Mouse (Mus musculus) adrenal gland, postnatal 25 days (tissue): ENCODE measurements around the gene Car5b. TPM values are rescaled to one million over a fixed set of nuclear protein-coding genes. Genes with fewer than 3 reads are reported as not detected.

Source experiments
- DNase-seq: peaks from one replicate; pipeline ENCODE4 v3.0.0; 2021; ENCODE audit warnings: mixed read lengths
- long read RNA-seq: library from polyadenylated mRNA; stranded (forward); transcript quantifications from one replicate; pipeline ENCODE4 v2.0.0, GENCODE M21; 2021
- total RNA-seq: library from RNA; stranded (reverse); gene quantifications from 2 replicates; pipeline ENCODE4 v1.2.3, GENCODE M21; 2021

The Car5b gene
- total RNA-seq, result 7.8 and 7.9 TPM in 2 replicates
- long read RNA-seq, partial matches to known transcripts, result 0 of 3 reads
- long read RNA-seq, other reads (novel, unspliced or antisense), result 1 of 3 reads

GRCm38 (mm10) chrX:164027607-164028289, at the start of gene Car5b:
Car5b (minus strand) TSS chrX:164027997.
- peak; percentile 85 for DNase-seq

GRCm38 (mm10) chrX:164076040-164076775, 48.4 kb upstream of the Car5b start, which contains the start of gene Siah1b:
Siah1b (minus strand) TSS chrX:164076493.
- peak; percentile 88 for DNase-seq

DNA sequence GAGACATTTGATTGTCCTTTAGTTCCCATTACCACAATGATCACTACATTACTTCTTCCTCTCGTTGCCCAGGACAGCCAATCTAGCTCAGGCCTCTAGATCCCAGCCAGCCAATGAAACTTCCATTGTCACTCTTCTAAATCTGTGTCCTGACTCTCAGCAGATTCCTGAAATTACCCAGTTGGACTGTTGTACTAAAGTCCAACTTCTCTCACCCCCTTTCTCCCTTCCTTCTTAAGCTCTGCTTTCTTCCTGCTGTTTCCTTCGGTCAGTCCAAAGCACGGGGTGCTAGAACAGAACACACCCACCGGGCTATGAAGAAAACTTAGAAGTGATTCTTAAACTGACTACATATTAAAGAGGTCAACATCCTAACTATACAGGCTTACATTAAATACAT, 41.2 kb upstream of the Car5b start:
- DNase-seq, result no peak

GRCm38 (mm10) chrX:164066185-164066584, 38.4 kb upstream of the Car5b start:
- DNase-seq, result peak; percentile 66

- DNase-seq, result no peak
Observed at GRCm38 (mm10) chrX:164059070-164059469, 31.3 kb upstream of the Car5b start.

DNA sequence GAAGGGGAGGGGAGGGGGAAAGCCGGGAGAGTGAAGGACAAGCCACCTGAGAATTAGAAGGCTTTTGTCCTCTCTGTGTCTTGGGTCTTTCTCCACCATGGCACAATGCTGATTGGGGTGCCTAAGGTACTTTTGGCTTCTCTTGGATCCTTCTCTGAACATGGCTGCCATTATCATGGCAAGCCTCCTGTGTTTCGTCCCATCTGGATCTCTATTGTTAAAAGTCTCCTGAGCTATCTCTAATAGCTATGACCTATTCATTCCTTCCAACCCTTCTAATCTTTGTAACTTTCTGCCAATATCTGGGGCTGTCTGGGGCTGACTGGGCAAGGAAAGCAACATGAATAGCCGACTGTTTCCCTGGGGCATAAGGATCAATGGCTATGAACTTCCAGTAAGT, 30.7 kb upstream of the Car5b start:
- no peak for DNase-seq

DNA sequence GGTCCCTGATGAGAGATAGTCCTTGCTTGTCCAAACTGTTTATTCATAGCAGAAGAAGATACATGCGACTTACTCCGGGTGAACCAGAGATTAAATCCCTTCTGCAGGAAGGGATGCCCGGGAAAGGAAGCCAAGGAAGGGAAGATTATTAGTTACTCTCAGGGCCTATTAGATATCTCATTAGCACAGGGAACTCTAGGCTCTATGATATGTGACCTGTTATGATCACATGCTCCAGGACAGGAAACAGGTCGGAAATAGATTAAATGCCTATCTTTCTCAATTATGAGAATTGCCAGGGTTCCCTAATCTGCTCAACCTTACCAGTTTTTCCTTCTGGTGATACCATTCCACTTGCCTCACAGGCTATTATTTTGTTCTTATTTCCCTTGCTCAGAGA, 27.9 kb upstream of the Car5b start:
- no peak for DNase-seq

GRCm38 (mm10) chrX:164046736-164047135, 18.9 kb upstream of the Car5b start:
- no peak for DNase-seq

DNA sequence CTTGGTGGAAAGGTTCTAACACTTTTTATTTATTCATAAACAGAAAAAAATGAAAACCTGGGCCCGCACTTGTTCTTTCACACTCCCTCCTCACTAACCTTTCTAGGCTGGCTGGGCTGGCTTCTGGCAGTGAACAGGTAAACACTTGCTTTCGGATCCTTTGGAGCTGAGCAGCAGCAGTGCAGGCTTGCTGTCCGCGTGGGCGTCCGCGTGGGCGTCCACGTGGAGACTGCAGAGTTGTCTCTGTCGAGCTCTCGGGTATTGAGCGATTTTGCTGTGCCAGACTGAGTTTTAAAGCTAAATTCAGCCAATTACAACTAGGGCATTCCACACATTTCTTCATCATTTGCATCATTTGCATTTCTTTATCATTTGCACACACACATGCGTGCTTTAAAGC, 14.3 kb upstream of the Car5b start:
- DNase-seq, result no peak

- no peak for DNase-seq
Observed at GRCm38 (mm10) chrX:164038882-164039281, 11.1 kb upstream of the Car5b start.

DNA sequence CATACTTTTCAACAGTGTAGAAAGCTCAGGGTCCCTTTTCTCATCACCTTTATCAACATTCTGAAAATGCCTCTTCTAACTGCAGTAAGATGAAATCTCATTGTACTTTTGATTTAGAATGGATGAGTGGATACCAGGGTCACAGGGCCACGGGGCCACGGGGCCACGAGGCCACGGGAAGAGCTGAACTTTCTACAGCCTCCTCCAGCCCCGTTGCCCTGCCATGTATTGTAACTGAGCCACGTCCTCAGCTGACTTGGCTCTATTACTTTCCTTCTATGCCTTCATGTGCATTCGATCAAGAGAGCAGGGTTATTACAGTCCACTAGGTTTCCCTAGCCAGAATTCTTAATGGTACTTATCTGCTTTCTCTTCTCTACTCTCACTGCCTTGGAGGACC, 8.1 kb upstream of the Car5b start:
- no peak for DNase-seq

DNA sequence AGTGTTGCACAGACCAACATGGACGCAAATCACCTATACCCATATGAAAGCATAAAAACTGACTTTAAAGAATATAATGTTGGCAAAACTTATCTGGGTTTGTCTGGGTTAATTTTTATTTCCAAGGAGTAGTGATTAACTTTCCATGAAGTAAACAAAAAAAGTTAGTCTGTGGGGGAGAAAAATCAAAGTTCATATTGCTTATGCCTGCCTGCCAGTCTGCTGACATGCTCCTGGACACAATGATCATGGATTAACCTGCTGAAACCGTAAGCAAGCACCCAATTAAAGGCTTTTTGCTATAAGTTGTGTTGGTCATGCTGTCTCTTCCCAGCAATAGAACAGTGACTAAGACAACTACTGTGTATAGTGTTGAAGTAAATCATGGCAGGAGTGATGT, 7.6 kb upstream of the Car5b start:
- no peak for DNase-seq

DNA sequence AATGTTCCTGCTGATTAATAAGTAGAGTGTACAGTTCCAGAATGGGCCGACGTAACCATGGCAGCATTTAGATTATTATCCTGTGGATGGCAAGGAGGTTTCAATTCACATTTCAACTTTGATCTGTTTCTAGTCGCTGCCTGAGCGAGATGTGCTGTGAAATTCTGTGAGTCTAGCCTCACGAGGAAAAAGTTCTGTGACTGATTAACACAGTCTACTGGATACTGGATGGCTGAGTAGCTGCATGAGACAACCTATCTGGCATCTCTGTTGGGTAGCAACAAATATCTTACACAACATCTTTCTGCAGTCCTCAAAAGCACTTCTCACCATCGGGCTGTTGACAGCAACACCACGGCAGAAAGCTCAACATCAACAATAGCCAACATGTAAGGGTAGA, 4.7 kb upstream of the Car5b start:
- DNase-seq, result no peak

DNA sequence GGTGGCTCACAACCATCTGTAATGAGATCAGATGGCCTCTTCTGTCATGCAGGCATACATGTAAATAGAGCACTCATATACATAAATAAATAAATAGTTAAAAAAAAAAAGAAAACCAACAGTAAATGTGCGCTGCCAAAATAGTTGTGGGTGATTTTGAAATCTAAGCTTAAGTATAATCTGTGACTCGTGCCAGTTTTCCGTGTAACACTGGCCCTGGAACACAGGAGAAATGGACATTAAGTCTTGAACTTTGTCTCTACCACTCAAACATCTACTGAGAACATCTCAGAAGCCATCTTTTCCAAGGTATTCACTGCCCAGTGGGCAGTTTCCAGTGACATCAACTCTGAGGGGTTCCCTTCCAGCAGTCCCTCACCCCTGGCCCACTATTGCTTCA, 12.2 kb downstream of the Car5b start:
- DNase-seq, result no peak

- DNase-seq, result no peak
Observed at GRCm38 (mm10) chrX:164014956-164015355, 12.8 kb downstream of the Car5b start.

DNA sequence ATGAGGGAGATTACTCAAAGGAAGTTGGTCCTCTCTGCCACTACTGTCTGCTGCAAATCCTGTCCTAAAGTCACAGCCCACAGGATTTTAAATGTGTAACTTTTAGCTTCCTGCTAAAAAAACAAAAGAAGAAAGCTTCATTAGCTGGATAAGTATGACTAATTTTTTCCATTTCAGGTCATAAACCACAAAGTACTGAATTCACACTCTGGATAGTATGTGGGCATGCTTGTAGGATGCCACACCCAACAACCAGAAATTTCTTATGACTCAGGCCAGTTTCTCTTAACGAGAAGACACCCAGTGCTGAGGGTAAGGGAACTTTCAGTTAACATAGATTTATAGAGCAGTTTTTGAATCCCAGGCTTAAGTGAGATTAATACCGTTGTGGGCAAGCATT, 14.5 kb downstream of the Car5b start:
- DNase-seq, result no peak

DNA sequence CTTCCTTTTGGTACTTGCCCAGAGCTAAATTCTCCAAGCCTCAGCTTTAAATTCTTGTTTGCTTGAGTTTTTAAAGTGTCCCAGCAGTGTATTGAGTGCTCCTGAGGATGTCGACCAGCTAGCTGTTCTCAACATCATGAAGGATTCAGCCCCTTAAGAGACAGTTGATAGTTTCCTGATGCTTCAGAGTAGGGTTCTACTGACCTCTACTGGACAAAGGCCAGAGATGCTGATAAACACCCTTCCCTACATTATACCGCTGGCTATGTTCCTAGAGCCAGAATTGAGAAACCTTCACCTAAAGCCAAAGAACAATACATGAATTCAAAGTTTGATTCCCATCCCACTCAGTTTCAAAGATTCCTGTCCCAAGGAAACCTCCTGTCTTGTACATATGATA, 23.0 kb downstream of the Car5b start:
- DNase-seq, result no peak

DNA sequence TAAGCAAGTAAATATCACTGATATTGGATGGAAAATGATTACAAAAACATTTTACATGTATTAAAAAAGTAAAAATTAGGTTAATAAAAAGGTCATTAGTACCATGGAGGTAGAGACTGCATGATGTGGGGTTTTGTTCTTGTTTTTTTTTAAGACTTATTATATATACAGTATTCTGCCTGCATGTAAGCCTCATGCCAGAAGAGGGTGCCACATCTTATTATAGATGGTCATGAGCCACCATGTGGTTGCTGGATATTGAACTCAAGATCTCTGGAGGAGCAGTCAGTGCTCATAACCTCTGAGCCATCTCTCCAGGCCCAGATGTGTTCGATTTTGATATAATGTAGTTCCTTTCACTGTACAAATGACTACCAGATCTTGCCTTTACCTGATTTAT, 27.9 kb downstream of the Car5b start:
- DNase-seq, result no peak

- no peak for DNase-seq
Observed at GRCm38 (mm10) chrX:163996754-163997153, 31.0 kb downstream of the Car5b start.

DNA sequence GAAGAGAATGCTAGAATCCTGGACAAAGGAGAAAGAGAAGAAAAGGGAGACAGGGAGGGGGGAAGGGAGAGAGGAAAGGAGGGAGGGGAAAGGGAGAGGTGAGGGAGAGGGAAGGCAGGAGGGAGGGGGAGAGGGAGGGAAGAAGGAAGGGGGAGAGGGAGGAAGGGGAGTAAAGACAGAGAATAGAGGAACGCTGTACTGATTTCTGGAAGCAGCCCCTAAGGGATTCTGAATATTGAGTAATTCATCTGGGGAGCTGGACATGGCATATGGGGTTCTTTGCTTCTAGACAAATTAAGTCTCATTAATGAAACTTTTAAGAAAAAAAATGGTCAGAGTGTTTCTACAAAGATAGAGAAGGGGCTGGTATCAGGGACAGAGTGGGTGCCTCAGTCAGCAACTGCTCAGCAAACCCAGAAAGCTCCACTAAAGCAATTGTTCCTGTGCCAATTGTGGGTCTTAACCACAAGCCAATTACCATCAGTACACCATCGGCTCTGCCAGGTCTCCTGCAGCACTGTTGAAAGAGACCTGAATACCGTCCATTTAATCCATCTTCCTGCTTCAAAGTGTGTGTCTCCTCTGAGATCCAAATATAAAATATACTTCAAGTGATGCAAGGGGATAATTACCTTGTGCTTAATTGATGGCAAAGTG, 40.0 kb downstream of the Car5b start:
- no peak for DNase-seq

- no peak for DNase-seq
Observed at GRCm38 (mm10) chrX:163982129-163982528, 45.7 kb downstream of the Car5b start.

GRCm38 (mm10) chrX:163981500-163981899, 46.3 kb downstream of the Car5b start:
- no peak for DNase-seq

DNA sequence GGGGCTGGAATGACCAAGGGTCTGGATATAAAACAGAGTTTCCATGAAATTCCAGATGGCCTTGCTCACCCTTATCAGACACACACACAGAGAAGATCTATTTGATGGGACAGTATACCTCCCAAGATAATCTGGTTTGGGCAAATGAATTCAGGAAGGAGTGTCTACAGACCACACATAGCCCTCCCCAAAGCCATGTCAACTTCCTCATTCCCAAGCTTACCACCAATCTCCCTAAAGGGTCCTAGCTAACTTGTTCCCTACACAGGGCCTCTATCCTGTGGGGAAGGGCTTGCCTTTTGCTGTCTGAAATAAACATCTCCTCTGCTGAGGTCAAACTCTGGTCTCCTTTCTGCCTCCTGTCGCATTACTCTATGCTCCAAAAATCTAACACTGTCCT, 46.7 kb downstream of the Car5b start:
- DNase-seq, result no peak
